Mouse (Mus musculus) liver, postnatal 0 days (tissue): ENCODE data around the gene Mgll. TPM values are rescaled to one million over a fixed set of nuclear protein-coding genes. Genes with fewer than 3 reads are reported as not detected.
A peak's percentile ranks its signal among the peaks of the same experiment; 100 is the strongest.

Experiments used
- ATAC-seq: fragments of 200-750 bp; cut with Nextera tagmentation; 2 replicates; pipeline ENCODE4 v1.8.0; 2017; ENCODE audit warnings: mild to moderate bottlenecking, moderate library complexity
- DNase-seq: peaks from one replicate; pipeline ENCODE4 v3.0.0-alpha.2; 2016
- H3K27ac ChIP-seq: fragments of 300-500 bp; sonication (generic); 2 replicates; pipeline ENCODE4 v1.5.1; 2014; ENCODE audit warnings: antibody characterized with exemption, moderate library complexity, mild to moderate bottlenecking, low read depth
- H3K27me3 ChIP-seq: fragments of 300-500 bp; sonication (generic); 2 replicates; pipeline ENCODE4 v1.6.1; 2014; ENCODE audit warnings: low read length, control low read depth, mixed read lengths; ENCODE audit not compliant: insufficient read depth
- H3K36me3 ChIP-seq: fragments of 300-500 bp; sonication (generic); replicated peaks from 2 replicates; pipeline ENCODE4 v1.6.1; 2014; ENCODE audit warnings: mild to moderate bottlenecking, control low read depth, low read length, moderate library complexity, mixed read lengths; ENCODE audit not compliant: insufficient read depth
- H3K4me1 ChIP-seq: fragments of 300-500 bp; sonication (generic); 2 replicates; pipeline ENCODE4 v1.6.1; 2014; ENCODE audit warnings: antibody characterized with exemption, mild to moderate bottlenecking, control low read depth; ENCODE audit not compliant: insufficient read depth
- H3K4me2 ChIP-seq: fragments of 300-500 bp; sonication (generic); 2 replicates; pipeline ENCODE4 v1.6.1; 2014; ENCODE audit warnings: low read depth, mild to moderate bottlenecking, low read length, moderate library complexity, mixed read lengths
- H3K4me3 ChIP-seq: fragments of 300-500 bp; sonication (generic); 2 replicates; pipeline ENCODE4 v1.5.1; 2014; ENCODE audit warnings: low read depth, low read length
- H3K9ac ChIP-seq: fragments of 300-500 bp; sonication (generic); replicated peaks from 2 replicates; pipeline ENCODE4 v1.6.1; 2014; ENCODE audit warnings: mild to moderate bottlenecking, moderate library complexity
- H3K9me3 ChIP-seq: fragments of 300-500 bp; sonication (generic); 2 replicates; pipeline ENCODE4 v1.6.1; 2016; ENCODE audit warnings: mild to moderate bottlenecking, control low read depth, low read length, mixed read lengths
- CTCF ChIP-seq: sonication (generic); IDR thresholded peaks from 2 replicates; pipeline ENCODE4 v1.5.1; 2016; ENCODE audit warnings: antibody characterized with exemption, low read depth
- EP300 ChIP-seq: IDR thresholded peaks from 2 replicates; pipeline ENCODE4 v1.6.1; 2016; ENCODE audit warnings: antibody characterized with exemption, low read depth, mild to moderate bottlenecking
- WGBS: fragments of 180-500 bp; shearing (Covaris S2); extraction: QIAGEN DNeasy Blood & Tissue Kit; methylation state at CpG from one replicate; pipeline ENCODE4 v1.1.7; 2014; ENCODE audit not compliant: insufficient replicate concordance; 5-methylcytosine and 5-hydroxymethylcytosine counted together
- polyA plus RNA-seq: library from polyadenylated mRNA; unstranded; fragments of >200 nt; fragmentation: Nextera tagmentation; extraction: Ambion mirVana; gene quantifications from 2 replicates; pipeline ENCODE4 v1.2.1, GENCODE M21; 2015

Gene Mgll
- polyA plus RNA-seq, 1 experiment from 2014 or later = 121 TPM

DNA sequence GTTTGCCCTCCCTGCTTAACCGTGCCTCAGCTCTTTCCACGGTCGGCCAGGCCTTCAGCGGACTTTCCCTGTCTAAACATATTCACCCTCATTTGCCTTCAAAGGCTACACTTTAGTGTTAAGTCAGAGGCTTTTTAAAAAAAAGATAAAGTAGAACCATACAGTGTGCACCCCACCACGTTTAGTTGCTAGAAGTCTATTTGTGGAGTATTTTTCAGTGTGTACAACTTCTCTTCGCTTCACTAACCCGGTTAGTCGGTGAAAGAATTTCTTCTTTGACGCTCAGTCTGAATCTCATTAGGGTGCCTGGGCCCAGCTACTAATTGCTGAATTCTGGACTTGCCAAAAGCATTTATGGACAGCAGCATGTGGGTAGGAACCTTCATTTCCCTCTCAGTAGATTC is 8.8 kb upstream of the Mgll start:
- H3K9me3 ChIP-seq = no peaks in the 10 kb centered on the region
- H3K4me1 ChIP-seq = peaks cover 4% of the 10 kb centered on the region; the same call in 1 of the 2 replicates
- no peak overlapping the region for H3K4me3 ChIP-seq
- 75% methylated on average over 9 of the region's 9 CpGs for WGBS
- no peak overlapping the region for H3K4me2 ChIP-seq
- H3K9ac ChIP-seq = no peak overlapping the region
- no peaks in the 10 kb centered on the region for H3K27me3 ChIP-seq
- no peak overlapping the region for H3K27ac ChIP-seq
- DNase-seq (no peak), ATAC-seq (no peak)
- no peaks in the 10 kb centered on the region for H3K36me3 ChIP-seq
- TF ChIP-seq CTCF (no peak), EP300 (no peak)

DNA sequence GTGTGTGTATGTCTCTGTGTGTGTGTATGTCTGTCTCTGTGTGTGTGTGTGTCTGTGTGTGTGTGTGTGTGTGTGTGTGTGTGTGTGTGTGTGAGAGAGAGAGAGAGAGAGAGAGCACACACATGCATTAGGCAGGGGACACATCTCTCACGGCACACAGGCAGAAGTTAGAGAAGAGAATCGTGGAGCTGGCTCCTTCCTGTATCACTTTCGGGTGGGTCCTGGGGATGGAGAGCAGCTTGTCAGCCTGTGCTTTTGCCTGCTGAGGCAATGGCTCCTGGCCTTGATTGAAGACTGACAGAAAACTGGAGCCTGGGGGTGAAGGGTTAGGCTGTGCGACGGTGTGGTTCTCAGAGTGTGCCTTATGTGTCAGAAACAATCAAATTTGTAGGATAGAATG is 8.2 kb upstream of the Mgll start:
- Histone ChIP-seq H3K27ac (no peak overlapping the region), H3K9me3 (no peaks in the 10 kb centered on the region), H3K27me3 (no peaks in the 10 kb centered on the region), H3K4me3 (no peak overlapping the region), H3K4me1 (peaks cover 4% of the 10 kb centered on the region; the same call in 1 of the 2 replicates), H3K9ac (no peak overlapping the region), H3K36me3 (no peaks in the 10 kb centered on the region), H3K4me2 (no peak overlapping the region)
- WGBS = 74% methylated on average over 5 of the region's 5 CpGs
- ATAC-seq (no peak), DNase-seq (no peak)
- TF ChIP-seq EP300 (no peak), CTCF (no peak)

DNA sequence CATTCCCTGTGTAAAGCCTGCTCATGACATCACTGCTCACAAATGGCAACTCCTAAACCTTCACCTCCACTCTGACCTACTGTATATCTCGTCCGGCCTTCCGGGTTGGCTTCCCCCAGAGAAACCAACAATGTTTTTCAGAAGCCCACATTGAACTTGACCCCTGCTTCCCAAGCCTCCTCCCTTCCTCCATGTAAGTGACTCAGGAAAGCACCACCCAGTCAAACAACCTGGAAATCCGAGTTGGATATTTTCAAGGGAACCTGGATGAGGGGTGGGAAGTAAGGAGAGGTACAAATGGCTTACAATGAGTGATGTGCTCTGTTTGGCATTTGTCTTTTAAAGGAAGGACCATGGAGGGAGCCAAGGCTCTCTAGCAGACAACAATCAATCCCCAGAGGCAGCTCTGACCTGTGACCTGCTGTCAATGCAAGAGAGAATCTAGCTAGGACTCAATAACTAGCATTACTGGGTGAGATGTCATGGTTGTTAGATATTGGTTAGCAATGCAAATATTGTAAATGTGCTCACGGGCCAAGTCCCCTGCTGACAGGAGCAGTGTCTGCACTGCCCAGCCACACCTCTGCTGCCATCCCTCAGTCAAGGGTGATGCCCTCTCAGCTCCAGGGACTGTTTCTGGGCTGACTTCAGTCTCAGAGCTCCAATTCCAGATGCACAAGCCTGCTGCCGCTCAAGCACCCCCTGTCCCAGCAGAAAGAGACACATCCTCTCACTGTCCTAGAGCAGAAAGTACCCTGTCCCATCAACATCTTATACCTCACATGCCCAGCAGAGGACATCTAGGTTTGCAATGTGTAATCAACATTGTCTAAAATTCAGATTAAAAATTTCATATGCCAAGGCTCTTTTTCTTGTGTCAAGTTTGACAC is 6.8 kb upstream of the Mgll start:
- Histone ChIP-seq H3K9ac (no peak overlapping the region), H3K4me3 (no peak overlapping the region), H3K9me3 (no peaks in the 10 kb centered on the region), H3K4me1 (peaks cover 4% of the 10 kb centered on the region; the same call in 1 of the 2 replicates), H3K4me2 (no peak overlapping the region), H3K36me3 (no peaks in the 10 kb centered on the region), H3K27ac (peak overlapping the region; percentile 49; the same call in 1 of the 2 replicates), H3K27me3 (no peaks in the 10 kb centered on the region)
- ATAC-seq (peak; percentile 93), DNase-seq (peak; percentile 32)
- peak; percentile 50; the same call in 1 of the 2 replicates for TF ChIP-seq EP300
- TF ChIP-seq CTCF = peak; percentile 14
- WGBS = 68% methylated on average over 6 of the region's 6 CpGs

DNA sequence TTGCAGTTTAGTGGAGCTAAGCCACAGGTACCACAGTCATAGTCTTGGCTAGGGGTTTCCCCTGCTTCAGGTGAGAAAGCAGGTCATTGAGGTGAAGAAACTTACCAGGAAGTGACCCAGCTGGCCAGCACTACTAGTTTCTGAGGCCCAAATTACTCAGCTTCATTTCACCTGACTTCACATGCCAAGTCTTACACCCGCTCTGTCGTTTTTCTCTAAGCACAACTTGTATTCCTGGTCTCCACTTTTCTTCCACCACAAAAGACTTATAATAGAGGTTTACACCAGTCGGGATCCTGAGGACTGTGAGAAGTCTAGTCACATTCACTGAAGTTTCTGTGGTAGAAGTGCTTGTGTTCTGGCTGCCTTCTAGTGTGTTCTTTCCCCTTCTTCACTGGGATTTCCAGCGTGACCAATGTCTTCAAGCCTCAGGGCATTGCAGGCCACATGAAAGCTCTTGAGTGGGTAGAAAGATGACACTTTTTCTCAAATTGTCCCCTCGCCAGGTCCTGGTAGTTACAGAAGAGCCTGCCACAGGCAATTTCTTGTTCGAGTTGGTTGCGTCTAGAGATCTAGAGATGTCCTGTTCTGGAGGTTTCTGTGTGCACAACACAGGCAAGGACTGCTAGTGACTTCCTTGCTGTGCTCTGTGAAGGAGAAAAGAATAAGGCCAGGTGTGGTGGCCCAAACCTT is 6.0 kb upstream of the Mgll start:
- no peak for ATAC-seq
- H3K36me3 ChIP-seq = no peaks in the 10 kb centered on the region
- no peak overlapping the region for H3K9ac ChIP-seq
- H3K9me3 ChIP-seq = no peaks in the 10 kb centered on the region
- H3K4me1 ChIP-seq = peaks cover 4% of the 10 kb centered on the region; the same call in 1 of the 2 replicates
- no peak for DNase-seq
- H3K4me2 ChIP-seq = no peak overlapping the region
- 84% methylated on average over 7 of the region's 7 CpGs for WGBS
- H3K4me3 ChIP-seq = no peak overlapping the region
- no peaks in the 10 kb centered on the region for H3K27me3 ChIP-seq
- H3K27ac ChIP-seq = peak overlapping the region; percentile 49; the same call in 1 of the 2 replicates
- TF ChIP-seq CTCF (no peak), EP300 (no peak)

DNA sequence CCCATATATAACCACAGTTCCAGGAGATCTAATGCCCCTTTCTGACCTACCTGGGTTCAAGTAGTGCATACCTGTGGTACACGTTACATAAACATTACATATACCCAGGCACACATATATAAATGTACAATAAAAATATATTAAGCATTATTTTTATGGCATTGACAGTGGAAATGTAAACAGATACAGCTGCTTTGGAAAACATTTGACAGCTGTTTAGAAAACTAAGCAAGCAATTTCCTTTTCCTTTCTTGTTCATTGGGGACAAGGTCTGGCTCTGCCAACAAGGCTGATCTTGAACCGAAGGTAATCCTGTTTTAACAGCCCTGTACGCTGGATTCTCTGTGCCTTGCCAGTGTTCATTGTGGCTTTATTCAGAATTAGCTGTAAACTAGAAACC is 3.2 kb upstream of the Mgll start:
- Histone ChIP-seq H3K4me3 (no peak overlapping the region), H3K9me3 (no peaks in the 10 kb centered on the region), H3K27ac (no peak overlapping the region), H3K4me2 (no peak overlapping the region), H3K27me3 (no peaks in the 10 kb centered on the region), H3K9ac (no peak overlapping the region), H3K36me3 (no peaks in the 10 kb centered on the region), H3K4me1 (peaks cover 20% of the 10 kb centered on the region)
- no peak for TF ChIP-seq CTCF
- no peak for TF ChIP-seq EP300
- no peak for ATAC-seq
- 78% methylated on average over 3 of the region's 3 CpGs for WGBS
- DNase-seq = no peak

DNA sequence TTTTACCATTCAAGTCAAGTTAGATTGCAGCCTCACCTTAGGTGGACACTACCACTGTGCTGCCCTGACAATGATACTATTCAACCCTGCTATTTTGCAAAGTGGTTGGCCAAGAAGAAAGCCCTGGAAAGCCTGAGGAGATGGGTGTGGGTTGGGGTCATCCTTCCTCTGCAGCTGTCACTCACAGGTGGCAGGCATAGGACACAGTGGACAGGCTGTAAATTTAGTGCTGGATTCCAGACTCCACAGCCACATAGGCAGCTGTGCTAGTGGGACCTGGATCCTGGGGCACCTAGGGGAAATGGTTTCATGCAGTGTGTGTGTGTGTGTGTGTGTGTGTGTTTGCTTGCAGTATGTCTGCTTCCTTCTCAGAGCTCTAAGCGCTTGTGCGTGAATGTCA is 1.3 kb upstream of the Mgll start:
- Histone ChIP-seq H3K9me3 (no peaks in the 10 kb centered on the region), H3K4me3 (no peak overlapping the region), H3K27ac (no peak overlapping the region), H3K27me3 (no peaks in the 10 kb centered on the region), H3K36me3 (peaks cover 12% of the 10 kb centered on the region), H3K4me1 (peaks cover 31% of the 10 kb centered on the region), H3K9ac (no peak overlapping the region), H3K4me2 (no peak overlapping the region)
- ATAC-seq (no peak), DNase-seq (no peak)
- no peak for TF ChIP-seq EP300
- TF ChIP-seq CTCF = no peak
- 77% methylated on average over 2 of the region's 2 CpGs for WGBS
